1 mouse cellular context compared by ENCODE assay signal in the genomic region with DNA sequence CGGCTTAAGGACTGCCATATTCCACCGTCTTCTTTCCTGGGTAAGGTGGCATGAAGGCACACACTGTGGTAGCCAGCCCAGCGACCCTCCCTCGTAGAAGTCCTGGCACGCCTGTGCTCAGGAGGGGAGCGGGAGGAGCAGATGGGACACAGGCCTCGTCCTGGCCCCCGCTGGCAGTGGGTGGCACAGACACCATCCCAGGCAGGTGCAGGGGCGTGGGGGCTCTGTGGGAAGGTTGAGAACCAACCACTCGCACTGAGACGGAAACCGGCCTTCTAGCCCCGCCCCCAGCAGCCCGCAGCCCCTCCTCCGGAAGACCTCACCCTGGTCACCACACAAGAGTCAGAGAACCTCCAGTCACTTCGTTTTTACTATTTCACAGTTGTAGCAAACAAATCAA.
A peak's percentile ranks its signal among the peaks of the same experiment; 100 is the strongest.
TF ChIP-seq lines count a peak whose summit lies in the region.

No protein-coding gene starts in this region.

TF ChIP-seq in MEL, 35 proteins besides CTCF, POLR2A, EP300 and RAD21 (continued from another document):
- TF ChIP-seq POLR2AphosphoS2 (IDR thresholded peaks at IDR 0.05; ENCODE audit: low read length) (peak; percentile 86), MXI1 (IDR thresholded peaks at IDR 0.05; ENCODE audit: low read depth, low read length) (peak; percentile 42; the same call in 1 of the 2 replicates), SIN3A (IDR thresholded peaks at IDR 0.05; ENCODE audit: low read length) (peak; percentile 12; the same call in 1 of the 2 replicates), USF2 (IDR thresholded peaks at IDR 0.05; ENCODE audit: borderline replicate concordance in 1 of 2, insufficient read depth in 1 of 2, low read depth in 1 of 2, low read length in 2 of 2) (no peak), CHD1 (IDR thresholded peaks at IDR 0.05; ENCODE audit: low read depth, low read length) (0 out of 2 replicates have a peak, but pooled peaks have one; percentile 3)
TF ChIP-seq in MEL: peak in this region for 6.
